Mouse (Mus musculus) 3T3-L1 (cell line): ENCODE measurements around the gene Dusp21.

Source experiments
- DNase-seq: peaks from one replicate; pipeline ENCODE4 v3.0.0-alpha.2; 2015; ENCODE audit warnings: low read depth, low spot score

The Dusp21 gene

DNA sequence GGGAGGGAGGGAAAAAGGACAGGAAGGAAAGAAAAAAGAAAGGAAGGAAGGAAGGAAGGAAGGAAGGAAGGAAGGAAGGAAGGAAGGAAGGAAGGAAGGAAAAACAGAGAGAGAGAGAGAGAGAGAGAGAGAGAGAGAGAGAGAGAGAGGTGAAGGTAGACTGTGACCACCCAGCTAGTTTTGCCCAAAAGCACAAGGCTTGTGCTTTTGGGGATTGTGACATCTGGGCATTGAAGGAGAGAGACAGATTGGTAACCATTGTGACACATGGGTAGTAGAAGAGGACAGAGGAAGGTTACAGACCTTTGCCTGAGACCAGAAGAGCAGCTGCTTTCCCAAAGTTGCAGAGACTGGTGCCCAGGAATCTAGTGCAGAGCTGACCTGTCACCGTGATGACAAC, at the start of gene Dusp21:
Dusp21 (plus strand) TSS at position 301 of the 400 bp plus-strand sequence.
- no peak for DNase-seq

DNA sequence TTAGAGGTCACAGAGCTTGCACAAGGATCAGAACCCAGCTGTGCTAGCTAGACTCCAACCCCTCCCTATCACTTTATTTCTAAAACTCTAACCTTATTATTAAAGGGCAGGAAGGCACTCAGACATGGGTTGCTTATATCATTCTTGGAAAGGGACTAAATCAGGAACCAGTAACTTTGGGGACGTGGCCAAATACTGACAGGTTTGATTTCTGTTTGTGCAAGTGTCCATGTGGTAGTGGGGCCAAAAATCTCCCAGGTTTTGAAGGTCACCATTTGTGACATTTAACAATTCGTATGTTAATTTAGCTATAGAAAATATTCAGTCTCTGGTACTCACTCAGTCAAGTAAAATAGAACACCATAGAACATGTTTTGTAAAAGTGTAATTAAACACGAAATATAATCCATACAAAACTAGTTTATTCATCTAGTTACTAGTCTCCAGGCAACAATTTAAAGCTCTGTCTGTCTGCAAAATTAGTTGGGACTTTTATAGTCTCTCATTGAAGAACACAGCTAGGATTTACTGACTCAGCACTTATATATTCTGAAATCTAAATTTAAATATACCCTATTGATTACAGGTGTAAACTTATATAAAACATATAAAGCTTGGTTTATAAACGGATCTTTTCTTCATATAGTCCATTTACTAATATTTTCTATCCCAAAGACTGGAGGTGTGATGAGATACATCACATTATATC, 15.2 kb downstream of the Dusp21 start:
- no peak for DNase-seq

DNA sequence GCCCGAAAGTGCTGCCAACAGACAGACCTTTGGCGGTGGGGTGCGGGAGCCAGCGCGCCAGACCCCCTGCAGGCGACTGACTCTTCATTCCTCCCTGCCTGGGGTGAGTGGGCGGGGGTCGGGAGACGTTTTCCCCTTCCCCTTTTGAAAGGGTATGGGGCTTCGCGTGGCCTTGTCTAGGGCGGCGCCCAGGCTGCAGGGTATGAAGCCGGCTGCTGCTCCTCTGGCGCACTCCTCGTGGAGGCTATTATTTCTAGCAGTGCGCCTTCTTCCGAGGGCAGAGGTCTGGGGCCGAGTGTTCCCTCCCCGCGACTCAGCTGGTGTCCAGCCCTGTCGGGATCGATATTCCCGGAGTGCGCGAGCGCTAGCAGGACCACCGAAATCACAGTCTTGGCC, 16.1 kb downstream of the Dusp21 start:
- DNase-seq, result no peak

DNA sequence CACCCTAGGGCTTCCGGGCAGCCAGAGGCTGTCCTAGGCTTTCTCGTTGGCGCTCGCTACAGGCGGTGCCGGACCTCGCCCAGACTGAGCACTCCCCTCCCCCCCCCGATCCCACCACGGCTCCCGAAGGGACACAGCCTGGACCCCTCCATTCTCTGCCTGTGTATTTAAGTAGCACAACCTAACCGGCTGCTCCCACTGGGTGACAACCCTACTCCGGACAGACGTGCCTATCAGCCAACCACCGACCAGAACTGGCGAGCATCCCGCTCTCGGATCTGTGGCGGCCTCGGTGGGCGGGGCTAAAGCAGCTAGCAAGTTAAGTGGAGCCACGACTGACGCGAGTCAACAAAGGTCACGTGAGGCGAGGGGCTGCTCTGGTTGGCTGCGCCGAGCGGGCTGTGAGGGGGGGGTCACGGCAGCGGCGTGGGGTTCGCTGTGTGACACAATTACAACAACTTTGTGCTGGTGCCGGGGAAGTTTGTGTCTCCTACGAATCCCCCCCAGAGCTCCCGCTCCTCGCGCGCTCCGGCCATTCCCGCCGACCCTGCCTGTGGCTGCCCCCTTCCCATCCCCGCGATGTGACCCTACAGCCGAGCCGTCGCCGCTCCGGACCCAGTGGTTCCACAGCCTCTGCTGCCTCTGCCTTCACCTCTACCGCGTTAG, 16.7 kb downstream of the Dusp21 start, which contains the start of gene Kdm6a:
Kdm6a (plus strand) TSS at position 384 of the 666 bp plus-strand sequence.
- DNase-seq, result peak; percentile 99

DNA sequence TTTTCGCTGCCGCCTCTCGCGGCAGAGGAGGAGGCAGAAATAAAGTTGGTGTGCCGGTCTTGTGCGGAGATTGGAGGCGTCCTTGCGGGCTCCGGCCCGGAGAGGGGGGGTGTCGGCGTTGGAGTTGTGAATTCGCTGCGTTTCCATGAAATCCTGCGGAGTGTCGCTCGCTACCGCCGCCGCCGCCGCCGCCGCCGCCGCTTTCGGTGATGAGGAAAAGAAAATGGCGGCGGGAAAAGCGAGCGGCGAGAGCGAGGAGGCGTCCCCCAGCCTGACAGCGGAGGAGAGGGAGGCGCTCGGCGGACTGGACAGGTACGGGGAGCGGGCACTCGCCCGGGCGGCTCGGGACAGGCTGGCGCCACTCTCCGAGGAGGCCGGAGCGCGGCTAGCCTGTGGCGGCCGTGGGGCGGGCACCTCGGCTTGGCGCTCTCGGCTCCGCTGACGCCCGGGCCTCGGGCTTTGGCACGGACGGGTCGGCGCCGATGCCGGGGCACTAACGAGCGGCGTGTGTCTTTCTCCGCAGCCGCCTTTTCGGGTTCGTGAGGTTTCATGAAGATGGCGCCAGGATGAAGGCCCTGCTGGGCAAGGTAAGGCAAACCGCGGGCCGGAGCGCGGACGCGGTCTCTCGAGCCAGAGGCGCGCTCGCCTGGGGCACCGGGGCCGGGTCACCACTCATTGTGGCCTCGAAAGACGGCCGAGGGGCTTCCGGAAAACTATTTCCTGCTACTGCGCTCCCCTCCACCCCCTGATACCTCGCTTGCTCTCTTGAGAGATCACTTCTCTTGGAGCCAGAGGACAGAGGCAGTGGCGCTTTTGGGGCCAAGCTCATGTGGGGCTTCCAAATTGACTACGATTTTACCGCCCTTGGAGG, 17.4 kb downstream of the Dusp21 start:
- peak; percentile 65 for DNase-seq

DNA sequence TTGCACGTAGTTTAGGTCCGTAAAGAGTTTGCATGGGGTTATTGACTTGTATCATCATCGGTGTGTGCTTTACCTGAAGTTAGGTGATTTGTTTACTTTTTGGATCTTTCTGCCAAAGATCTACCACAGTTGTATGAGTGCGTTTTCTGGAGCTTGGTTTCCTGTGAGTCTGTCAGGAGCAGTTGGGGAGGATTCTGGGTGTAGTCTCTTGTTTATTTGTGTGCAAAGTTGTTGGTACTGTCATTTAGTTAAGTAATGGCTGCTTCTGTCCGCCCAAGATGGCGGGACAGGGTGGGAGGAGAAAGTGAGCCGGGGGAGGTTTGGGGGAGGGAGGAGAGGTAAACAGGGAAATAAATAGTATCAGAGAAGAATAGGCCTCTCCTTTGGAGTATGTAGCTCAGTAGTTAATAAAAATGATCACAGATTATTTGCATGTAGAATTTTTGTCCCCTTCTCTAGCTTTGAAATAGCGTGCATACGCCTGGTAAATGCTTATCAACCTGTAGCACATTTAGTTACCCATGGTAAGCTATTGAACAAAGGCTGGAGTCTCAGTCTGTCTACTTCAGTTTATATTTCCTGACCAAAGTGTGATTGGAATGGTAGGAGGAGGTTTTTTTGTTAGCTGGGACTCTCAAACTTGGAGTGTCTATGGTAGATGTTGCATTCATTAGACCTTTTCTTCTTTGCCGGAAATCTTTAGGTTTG, 18.4 kb downstream of the Dusp21 start:
- peak; percentile 71 for DNase-seq

DNA sequence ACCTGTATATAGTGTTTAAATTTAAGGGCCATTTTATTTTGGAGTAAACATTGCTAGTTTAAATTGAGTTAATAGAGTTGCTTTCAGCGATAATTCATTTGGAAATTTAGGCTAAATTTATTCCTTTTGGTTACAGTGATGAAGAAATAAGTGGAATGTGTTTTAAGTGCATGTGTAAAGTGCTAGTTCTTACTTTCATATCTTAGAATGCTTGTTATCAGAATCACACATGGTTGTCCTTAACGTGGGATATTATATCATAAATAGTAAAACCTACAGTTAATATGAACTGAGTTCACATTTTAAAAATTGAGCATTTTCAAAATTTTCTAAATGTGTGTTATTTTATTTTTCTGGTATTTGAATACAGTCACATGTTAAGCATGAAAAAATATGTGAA, 19.5 kb downstream of the Dusp21 start:
- no peak for DNase-seq

DNA sequence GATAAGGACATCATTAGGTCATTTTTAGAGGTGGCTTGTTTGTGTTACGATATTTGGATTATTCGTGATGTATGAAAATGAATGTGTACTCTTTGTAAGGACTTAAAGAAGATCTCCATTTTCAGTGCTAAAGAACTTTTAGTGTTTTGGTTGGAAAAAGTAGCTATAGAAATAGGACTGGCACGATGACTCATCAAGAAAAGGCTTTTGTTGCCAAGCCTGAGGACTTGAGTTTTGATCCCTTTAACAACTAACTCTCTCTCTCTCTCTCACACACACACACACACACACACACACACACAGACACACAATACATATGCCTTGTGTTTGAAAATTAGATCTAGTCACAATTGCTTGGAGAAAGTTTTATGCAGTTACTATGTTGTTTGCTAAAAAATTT, 21.3 kb downstream of the Dusp21 start:
- peak; percentile 74 for DNase-seq

DNA sequence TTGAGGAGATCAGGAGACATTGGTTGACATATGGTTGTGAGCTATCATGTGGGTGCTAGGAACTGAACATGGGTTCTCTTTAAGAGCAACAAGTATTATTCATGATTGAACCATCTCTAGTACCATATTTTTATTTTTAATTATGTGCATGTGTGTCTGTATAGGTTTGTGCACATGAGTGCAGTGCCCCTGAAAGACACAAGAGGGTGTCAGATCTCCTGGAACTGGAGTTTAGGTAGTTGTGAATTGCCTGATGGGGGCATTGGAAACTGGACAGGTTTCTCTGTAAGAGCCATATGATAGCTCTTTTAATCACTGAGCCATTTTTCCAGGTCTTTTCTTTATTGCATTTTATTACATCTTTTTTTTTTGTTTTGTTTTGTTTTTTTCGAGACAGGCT, 23.3 kb downstream of the Dusp21 start:
- no peak for DNase-seq

DNA sequence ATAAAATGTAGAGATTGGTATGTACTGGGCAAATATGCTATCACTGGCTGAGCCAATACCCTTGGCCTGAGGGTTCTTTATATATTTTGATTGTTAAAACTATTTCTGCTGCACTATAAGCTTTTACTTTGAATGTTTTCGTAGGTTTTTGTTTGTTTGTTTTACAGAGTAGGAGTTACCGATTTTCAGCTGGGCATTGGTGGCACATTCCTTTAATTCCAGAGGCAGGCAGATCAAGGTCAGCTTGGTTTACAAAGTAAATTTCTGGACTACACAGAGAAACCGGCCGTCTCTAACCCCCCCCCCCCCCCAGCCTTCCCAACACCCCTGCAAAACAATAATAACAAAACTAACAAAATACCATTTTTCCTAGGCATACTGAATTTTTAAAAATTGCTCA, 29.2 kb downstream of the Dusp21 start:
- no peak for DNase-seq

DNA sequence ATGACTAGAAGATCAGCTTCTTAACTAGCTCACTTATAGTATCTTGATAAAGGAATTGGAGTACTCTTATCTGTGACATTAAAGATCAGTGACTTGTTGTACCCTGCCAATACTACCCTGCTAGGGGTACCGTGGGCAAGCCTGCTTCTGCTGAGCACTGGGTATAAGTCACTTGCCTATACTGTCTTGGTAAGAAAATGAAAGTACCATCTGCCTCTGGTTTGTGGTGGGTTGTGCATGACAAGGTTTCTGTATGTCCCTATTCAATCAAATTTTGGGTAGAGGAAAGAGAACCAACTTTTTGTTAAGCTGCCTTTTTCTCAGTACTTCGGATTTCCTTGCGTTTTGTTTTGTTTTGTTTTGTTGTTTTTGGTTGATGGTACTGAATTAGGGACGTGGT, 32.1 kb downstream of the Dusp21 start:
- DNase-seq, result no peak

DNA sequence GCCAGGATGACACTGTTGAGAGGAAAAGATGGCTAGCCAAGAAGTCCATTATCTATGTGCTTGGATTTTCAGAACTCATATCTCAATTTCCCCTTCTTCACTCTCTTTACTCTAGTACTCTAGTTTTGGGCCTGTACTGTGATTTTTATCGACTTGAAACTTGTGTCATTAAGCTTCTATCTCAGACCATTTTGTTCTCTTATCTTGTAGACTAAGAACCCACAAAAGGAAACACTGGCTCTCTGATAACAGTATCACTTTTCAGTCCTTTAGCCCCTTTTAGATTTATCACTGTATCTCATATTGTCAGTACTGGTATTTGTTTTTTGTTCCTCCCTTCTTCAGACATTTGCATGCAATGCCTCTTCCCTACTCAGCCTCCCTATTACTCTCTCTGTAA, 33.8 kb downstream of the Dusp21 start:
- DNase-seq, result no peak

DNA sequence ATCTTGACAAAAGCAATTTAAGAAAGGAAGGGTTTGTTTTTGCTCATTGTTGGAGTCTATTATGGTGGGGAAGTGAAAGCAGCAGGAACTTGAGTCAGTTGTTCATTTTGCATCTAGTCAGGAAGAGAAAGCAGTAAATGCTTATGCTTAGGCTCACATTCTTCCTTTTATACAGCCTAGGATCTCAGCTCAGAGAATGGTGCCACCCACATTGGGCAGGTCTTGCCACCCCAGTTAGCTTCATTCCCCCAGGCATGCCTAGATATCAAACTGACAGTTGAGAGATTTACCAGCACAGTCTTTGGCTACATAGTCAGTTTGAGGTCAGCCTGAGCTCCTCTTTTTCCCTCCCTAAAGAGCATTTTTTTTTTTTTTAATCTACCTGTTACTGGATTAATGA, 41.5 kb downstream of the Dusp21 start:
- DNase-seq, result no peak

DNA sequence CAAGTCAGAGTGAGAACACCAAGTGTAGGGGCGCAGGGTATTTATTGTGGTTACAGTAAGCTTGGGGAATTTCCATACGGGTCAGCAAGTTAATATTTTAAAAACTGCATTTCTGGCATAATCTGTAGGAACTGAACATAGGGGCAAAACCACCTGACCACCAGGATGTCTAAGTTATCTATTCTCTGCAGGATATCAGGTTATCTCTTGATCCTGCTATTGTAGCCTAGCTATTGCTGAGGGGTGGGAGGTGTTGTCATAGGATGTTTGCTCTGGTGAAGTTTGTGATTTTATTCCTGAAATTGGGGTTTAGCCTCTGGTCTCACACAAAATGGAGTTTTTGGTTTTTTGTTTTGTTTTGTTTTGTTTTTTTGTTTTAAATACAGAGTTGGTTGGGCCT, 42.6 kb downstream of the Dusp21 start:
- DNase-seq, result no peak
